Mouse (Mus musculus) liver, postnatal 0 days (tissue): Measurements from ENCODE around the gene Zc3h18.

Source experiments
- CTCF ChIP-seq: sonication (generic); IDR thresholded peaks from 2 replicates; pipeline ENCODE4 v1.5.1; 2016; ENCODE audit warnings: antibody characterized with exemption, low read depth
- EP300 ChIP-seq: IDR thresholded peaks from 2 replicates; pipeline ENCODE4 v1.6.1; 2016; ENCODE audit warnings: antibody characterized with exemption, low read depth, mild to moderate bottlenecking

DNA sequence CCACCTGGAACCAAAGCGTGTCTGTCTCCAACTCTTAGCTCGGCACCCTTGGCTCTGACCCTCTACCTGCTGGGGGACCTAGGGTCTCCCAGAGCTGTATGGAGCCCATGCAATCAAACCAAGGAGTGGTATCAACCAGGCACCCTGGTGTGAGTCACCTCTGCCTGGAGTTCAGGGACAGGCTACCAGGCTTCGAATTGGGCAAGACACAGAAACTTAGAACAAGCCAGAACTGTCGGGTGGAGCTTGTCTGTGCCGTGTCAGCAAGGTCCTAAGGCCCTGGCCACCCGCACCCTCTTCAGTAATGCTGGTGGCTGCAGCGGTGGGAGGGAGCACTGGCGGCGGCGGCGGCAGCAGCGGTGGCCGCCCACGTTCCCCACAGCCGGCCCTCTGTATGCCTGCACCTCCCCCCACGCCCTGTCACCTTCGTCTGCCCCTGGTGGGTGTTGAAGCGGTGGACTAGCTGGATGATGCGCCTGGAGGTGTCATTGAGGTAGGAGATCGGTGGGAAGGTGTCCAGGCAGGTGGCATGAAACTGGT, 60.2 kb downstream of the Zc3h18 start:
- TF ChIP-seq CTCF (no peak), EP300 (no peak)
